Mouse (Mus musculus) frontal cortex, adult (tissue): ENCODE results near the gene Leng8.

Experiments
- ATAC-seq: cut with Nextera tagmentation; 2 replicates; pipeline ENCODE4 v1.9.2; 2017; ENCODE audit warnings: mild to moderate bottlenecking, moderate library complexity, mixed read lengths; ENCODE audit not compliant: low TSS enrichment

Leng8 gene

GRCm38 (mm10) chr7:4136771-4137531 is at the start of gene Leng8:
Gene Leng8, plus strand, starts transcription at chr7:4137039.
- peak; percentile 82 for ATAC-seq

DNA sequence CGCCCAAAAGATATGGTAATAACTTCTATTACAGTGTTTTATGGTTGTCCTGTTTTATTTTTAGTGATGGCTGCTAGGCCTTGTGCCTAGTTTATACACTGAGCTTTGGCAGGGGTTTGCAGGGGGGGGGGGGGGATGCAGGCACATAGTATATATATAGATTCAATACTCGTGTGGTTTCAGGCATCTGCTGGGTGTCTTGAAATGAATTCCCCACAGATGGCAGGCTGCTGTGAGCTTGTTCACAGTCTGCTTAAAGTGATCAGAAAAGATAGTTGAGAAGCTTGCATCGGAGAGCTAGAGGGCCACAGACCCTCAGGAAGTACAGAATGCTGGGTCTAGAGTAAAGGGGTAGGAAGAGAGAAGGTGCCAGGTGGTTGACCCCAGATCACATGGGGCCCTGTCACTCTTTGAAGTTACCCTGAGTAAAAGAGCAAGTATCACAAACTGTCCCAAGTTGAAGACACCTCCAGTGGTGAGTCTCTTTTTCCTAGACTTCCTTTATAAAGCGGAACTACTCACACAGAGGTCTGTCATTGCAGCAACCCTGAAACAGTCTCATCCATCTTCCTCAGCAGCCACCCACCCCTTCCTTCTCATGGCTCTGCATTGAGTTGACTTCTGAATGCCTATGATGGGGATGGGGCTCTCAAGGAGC is 49.5 kb upstream of the Leng8 start:
- peak; percentile 57 for ATAC-seq

DNA sequence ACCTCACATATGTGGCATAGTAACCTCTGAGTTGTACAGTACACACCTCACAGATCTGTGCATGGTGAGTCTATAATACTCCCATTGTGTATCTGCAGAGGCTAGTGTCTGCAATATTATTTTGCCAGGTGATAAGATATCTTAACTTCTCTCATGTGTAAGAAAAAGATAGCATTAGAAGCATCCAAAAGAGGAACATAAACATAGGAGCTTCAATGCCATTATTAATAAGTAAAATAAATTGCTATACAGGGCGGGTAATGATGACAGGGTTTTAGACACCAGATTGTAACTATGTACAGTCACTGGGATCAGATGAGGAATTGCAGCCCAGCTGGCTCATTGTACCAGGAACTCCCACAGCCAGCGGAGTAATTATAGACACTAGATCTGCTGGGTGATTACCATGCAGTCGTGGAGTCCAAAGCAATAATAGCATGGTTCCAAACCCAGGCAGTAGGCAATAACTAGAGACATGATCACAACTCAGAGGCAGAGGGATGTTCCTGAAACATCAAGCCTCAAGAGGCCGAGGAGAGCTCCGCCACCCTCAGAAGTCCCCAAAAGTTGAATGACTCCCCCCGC is 48.9 kb upstream of the Leng8 start:
- peak; percentile 58 for ATAC-seq

DNA sequence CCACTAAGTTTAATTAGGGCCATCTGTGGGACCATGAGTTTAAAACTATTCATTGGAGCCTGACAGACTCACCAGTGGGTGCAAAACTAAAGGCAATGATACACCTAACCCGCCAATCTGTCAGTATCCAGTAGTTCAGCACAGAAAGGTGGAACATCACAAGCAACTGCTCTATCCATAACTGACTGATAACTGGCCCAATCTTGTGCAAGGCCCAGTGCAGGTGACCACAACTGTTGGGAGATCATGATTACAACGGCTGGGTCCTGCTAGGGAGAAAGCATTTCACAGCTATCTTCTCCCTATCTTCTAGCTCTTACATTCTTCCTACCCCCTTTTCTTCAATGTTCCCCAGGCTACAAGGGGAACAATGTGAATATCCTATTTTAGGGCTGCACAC is 48.2 kb upstream of the Leng8 start:
- ATAC-seq: no peak

DNA sequence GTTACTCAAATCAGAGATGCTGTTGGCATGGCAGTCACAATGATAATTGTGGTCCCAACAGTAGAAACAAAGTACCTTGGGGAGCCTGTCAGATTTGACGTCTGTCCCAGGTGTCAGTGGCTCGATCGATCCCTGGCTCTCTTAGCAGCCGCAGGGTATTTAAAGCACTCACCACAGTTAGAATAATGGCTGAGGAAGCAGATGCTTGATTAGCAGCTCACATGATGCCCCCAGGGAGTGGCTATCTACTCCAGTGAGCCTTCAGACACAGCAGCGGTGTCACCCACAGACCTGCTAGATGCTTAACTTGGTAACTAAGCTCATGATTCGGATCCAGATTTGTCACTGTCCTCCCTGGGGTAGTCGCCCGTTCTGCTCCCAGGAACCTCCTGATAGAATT is 45.7 kb upstream of the Leng8 start:
- no peak for ATAC-seq

DNA sequence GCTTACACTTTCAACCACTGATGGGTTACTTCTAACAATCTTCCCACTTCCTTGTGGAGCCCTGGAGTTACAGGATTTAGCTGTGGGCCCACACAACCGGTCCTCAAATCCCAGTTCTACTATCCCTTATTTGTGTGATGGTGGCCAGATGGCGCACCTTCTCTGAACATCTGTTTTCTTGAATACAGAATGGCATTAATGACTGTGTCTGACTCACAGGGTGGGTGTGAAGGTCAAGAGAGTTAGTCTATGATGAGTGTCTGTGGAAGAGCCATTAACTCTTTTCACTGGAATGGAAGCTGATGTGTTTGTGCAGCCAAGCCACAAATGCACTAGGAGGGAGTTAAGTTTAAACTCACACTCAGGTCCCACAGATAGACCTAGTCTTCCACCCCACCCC is 38.5 kb upstream of the Leng8 start:
- ATAC-seq: no peak

DNA sequence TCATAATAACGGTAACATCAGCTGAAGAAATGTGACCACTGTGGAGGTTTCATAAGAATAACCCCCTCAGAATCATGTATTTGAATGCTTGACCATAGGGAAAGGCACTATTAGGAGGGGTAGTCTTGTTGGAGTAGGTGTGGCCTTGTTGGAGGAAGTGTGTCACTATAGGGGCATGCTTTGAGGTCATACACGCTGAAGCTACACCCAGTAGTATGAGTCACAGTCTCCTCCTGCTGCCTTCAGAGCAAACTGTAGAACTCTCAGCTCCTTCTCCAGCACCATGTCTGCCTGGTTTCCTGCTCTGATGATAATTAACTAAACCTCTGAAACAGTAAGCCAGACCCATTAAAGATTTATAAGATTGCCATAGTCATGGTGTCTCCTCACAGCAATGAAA is 38.0 kb upstream of the Leng8 start:
- no peak for ATAC-seq

DNA sequence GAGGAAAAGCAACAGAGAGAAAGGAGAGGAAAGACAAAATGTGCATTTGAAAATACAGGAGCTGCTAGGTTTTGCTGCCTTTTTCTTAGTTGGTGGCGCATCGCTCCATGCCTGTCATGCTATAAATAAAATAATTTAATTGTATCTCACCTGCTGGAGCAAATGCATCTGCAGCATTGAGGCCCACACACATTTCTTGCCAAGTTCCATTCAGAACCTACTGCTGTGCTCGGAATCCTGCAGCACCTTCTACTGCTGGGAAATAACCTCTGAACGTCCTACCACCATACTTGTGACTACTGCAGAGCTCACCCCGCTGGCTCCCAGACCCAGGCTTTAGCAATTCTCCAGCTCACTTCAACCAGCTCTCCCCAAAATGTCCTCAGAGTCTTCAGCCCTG is 35.7 kb upstream of the Leng8 start:
- ATAC-seq: no peak

DNA sequence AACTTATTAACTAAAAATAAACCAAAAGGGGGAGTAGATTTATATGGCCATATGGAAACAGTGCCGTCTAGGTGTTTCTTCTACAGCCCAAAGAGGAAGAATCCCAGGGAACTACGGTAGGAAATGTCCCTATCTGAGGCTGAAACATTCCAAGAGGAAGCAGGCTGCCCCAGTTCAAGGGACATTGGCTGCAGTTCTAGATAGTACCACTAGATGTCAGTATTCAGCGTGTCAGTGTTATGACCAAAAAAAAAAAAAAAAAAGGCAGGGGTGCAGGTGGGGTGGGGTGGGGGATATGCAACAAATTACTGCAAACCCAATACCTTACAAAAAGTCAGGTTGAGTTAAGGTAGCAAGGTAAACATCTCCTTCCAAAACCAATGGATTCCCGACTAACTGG is 33.4 kb upstream of the Leng8 start:
- no peak; the same call in 1 of the 2 replicates for ATAC-seq

DNA sequence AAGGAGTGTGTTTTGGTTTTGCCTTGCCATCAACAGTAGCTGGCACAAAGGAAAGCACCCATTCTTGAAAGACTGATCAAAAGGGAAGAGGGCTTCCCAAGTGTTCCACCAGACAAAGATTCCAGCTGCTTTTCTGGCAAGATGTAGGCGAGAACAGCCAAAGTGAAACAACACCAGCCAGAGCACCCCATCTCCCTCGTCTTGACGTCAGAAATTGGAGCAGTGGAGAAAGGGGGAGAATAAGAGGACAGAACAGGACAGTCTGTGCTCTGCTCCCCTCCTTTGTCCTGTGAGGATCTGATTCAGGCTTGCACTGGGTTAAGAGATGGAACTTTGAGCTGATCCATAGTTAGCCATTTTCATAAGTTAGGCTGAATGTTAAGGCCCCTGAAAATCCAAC is 25.1 kb upstream of the Leng8 start:
- ATAC-seq: peak; percentile 57; the same call in 1 of the 2 replicates

- ATAC-seq: 0 out of 2 replicates have a peak, but pooled peaks have one; percentile 14
Observed at GRCm38 (mm10) chr7:4117050-4117814, 19.6 kb upstream of the Leng8 start.

DNA sequence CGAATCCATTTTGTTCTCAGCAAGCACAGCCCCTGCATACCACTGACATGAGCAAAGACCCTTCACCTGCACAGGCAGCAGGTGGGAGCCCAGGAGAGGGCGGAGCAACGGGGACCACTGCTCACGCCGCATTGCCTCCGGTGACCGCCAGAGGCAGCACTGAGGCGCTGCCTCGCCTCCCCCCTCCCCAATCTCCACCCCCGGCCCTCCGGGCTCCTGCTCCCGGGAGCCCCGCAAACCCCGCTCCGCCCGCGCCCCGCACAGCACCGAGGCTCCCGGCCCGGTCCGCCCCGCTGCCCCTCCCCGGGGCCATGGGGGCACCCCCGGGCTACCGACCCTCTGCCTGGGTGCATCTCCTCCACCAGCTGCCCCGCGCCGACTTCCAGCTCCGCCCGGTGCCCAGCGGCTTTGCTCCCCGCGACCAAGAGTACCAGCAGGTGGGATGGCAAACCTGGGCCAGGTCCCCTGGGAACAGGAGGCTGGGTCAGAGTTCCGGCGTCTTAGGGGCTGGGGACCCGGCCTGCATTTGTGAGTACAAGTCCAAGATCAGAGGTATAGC is 17.4 kb upstream of the Leng8 start, which contains the start of gene Ttyh1:
Gene Ttyh1 (plus strand): TSS at position 65 of the 559 bp plus-strand sequence.
- no peak for ATAC-seq

DNA sequence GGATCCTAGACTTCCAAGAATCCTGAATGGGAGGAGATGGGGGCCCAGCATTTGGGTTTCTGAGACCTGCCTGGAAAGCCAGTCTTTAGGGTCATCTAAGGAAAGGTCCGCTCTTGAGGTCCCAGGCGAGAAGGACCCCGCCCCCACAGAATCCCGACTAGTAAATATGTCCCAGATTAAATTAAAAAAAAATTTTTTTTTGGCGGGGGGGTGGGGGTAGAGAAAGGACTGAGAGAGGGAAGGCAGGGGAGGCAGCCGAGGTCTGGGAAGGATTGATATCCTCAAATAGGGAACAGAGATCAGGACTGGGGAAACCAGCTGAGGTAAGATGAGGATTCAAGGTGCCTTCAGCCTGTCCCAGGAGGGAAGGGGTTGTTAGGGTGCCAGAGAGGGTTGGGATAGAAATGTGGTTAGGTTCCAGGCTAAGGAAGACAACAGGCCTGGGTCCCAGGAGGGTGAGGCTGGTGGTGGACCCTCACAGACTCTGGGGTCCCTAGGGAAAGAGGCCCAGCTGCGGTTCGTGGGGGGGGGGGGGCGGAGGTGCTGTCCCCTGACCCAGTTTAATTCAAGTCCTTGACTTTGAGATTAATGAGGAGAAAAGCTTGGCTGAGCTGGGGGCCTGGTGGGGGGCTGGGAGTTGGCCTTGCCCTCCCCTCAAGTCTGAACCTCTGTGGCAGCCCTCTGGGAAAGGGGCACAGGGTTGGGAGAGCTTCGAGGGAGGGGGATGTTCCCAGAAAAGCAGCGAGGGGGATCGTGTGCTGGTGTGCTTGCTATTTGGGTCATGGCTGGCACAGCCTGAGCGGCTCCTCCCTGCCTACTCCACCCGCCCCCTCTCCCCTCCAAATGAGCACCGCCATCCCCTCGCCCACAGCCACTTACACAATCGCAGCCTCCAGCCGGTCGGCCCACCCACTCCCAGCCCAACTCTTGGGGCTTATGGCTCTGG is 16.6 kb upstream of the Leng8 start:
- peak; percentile 38 for ATAC-seq

GRCm38 (mm10) chr7:4122076-4122768 is 14.6 kb upstream of the Leng8 start:
- no peak for ATAC-seq

DNA sequence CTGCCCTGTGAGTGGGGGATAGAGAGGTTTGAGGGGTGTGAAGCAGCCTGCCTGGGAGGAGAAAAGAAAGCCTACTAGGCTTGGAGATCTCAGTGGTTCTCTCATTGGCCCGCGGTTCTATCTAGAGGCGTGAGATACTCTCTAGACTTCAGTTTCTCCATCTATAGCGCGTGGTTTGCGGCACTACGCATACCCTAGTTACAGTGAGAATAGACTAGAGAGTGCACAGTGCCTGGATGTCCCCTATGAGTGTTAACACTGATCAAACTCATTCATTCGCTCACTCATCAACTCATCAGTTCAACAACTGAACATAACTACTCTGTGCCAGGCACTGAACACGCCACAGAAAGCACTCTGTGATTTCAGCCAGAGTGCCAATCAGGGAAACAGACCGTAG is 14.1 kb upstream of the Leng8 start:
- ATAC-seq: no peak

GRCm38 (mm10) chr7:4123732-4124131 is 13.1 kb upstream of the Leng8 start:
- peak; percentile 60 for ATAC-seq

- ATAC-seq: peak; percentile 35
Observed at GRCm38 (mm10) chr7:4124315-4124759, 12.5 kb upstream of the Leng8 start.

- no peak for ATAC-seq
Observed at GRCm38 (mm10) chr7:4124856-4125255, 12.0 kb upstream of the Leng8 start.

GRCm38 (mm10) chr7:4125306-4125705 is 11.5 kb upstream of the Leng8 start:
- no peak for ATAC-seq
